Mouse (Mus musculus) regulatory T cell (primary cell): ENCODE measurements around the gene Zfp821.

Experiments
- in situ Hi-C: fragments of 300-600 bp; cut with MboI, MseI; formaldehyde crosslinking; loops from one replicate; pipeline ENCODE4 v1.15.1; 2025; ENCODE audit warnings: high pct_unique_total_duplicates

Gene Zfp821

DNA sequence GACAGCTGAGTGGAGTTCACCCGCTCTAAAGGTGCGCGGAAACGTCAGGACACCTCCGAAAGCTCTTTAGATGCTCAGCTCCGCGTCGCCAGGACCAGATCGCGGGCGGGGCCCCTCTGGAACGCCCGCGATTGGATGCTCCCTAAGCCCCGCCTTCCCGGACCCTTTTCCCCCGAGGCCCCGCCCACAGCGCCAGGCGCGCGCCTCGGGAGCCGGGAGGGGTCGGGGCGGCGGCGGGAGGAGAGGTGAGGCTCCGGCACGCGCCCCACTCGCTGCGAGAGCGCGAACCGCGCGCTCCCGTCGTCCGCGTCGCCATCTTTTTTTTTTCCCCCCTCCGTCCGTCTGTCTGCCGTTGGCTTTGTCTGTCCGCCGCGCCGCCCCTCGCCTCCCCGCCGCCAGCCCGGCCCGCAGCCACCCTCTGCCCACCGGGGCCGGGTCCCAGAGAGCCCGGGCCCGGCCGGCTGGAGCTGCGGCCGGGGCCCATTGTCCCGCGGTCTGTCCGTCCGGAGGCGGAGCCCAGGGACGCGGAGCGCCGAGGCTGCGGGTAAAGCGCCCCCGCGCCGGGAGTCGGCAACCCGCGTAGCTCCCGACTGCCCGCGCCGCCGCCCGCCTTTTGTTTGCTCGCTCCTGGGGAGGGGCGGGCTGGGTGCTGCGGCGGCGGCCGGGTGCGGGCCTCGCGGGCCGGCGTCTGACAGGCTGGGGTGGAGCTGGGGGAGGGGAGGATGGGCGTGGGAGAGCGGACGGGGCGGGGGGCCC is at the start of gene Zfp821:
Gene Zfp821, plus strand, starts transcription at position 227 of the 756 bp plus-strand sequence.
- in situ Hi-C loops: no loop called here

DNA sequence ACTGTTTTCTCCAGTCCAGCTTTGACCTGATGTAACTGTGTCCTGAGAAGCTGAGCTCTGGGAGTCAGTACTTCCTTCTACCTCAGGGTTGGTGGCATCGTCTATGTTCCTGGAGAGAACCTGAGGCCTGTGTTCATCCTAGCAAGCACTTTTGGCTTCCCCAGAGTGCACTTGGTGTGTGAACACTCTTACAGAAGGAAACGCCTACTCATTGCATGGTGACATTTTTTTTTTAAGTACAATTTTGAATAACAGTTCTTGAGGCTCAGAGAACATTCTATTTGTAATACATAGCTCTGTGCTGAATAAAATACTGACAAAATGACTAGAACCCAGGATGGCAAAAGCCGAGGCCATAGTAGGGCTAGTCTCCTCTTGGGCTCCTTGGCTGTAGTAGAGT is 48.5 kb upstream of the Zfp821 start:
- in situ Hi-C loops: no loop called here

DNA sequence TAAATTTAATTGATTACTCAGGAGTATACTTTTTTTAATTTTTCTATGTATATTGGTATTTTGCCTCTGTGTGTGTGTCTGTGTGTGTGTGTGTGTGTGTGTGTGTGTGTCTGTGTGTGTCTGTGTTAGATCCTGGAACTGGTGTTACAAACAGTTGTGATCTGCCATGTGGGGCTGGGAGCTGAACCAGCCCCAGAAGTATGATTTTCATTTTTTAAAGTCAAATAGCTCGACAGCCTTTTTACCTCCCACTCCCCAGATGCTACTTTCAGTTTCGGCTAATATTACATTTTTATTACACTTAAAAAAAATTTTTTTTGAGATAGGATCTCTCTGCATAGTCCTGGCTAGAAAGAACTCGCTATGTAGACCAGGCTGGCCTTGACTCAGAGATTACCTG is 43.0 kb upstream of the Zfp821 start:
- in situ Hi-C loops: no loop called here

DNA sequence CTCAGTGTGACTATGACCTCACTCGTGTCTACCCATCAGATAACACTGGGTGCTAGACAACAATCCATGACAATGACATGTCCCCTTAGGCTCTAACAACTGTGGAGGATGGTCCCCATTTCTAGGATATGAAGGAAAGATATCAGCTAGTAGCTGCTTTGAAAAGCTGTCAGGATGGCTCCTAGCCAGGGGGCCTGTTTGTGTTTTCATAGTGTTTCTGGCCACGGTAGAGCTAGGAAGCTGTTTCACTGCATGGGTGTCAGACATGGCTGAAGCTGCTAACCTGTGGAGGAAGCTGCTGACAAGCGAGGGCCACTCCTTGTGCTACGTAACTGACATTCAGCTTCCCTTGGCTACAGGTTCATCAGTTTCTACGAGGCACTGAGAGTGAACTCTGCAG is 38.7 kb upstream of the Zfp821 start:
- in situ Hi-C loops: no loop called here

DNA sequence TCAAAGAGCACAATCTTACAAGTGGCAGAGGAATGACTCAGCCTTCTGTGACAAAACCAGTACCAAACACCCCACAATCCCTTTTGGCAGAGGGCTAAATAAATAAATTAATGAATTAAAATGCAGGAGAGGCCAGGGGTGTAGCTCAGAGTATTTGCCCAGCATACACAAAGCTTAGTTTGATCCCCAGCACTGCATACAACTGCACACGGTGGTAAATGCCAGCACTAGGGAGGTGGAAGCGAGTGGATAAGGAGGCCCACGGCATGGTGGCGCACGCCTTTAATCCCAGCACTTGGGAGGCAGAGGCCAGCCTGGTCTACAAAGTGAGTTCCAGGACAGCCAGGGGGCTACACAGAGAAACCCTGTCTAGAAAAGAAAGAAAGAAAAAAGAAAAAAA is 32.7 kb upstream of the Zfp821 start:
- in situ Hi-C loops: no loop called here

DNA sequence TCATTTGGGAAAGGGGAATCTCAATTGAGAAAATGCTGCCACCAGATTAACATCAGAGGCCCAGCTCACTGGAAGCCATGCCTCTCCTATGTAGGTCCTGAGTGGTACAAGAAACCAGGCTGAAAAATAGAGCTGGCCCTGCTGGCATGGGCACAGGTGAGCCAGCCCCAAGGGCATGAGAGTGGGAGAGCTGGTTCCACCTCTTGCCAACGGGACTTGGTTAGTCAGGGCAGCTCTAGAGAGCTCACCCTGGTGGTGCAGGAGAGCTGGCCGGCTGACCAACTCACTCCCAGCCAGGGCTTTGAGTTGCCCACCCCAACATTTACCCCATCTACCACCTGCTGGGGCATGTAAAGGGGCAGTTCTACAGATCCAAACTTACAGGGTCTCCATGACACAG is 31.8 kb upstream of the Zfp821 start:
- in situ Hi-C loops: no loop called here

DNA sequence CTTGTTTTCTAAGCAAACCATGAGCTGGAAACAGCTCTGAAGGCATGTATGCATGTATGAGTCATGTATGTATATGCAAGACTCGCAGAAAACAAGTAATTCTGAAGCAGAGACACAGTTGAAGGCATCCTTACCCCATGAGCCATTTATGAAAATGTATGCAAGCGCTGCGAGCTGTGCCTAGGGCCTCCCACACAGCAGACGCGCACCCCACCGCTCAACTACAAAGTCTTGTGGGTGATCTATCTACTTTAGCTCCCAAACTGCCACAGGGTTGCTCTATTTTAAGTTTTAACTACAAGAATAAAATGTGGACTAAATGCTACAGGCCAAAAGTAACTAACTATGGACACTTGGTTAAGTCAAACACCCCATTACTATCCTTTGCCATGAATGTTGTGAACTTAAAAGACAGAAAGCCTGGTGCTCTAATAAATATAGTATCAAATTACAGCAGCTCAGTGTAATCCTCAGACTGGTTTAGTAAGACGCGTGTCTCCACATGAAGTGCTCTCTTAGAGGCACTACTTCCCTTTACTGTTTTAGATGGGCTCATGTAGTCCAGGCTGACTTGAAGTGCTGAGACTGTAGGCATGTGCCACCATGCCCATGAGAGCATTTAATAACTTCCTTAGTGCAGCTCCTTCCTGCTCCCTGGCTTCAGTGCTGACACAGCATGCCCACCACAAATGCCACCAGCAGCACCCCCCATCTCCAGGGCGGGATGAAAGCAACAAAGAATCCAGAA is 29.3 kb upstream of the Zfp821 start:
- in situ Hi-C loops: no loop called here

DNA sequence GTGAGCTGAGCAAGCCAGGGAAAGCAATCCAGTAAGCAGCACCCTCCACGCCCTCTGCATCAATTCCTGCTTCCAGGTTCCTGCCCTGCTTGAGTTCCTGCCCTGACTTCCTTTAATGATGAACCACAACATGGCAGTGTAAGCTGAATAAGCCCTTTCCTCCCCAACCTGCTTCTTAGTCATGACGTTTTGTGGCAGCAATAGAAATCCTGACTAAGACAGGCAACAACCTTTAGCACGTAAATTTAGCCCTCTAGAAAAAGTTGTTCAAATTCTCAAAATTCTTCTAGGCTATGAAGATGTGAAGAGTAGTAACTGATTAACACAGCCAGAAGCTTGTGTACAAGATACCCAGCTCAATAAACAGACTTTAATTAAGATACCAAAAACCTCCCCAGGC is 23.8 kb upstream of the Zfp821 start:
- in situ Hi-C loops: no loop called here

DNA sequence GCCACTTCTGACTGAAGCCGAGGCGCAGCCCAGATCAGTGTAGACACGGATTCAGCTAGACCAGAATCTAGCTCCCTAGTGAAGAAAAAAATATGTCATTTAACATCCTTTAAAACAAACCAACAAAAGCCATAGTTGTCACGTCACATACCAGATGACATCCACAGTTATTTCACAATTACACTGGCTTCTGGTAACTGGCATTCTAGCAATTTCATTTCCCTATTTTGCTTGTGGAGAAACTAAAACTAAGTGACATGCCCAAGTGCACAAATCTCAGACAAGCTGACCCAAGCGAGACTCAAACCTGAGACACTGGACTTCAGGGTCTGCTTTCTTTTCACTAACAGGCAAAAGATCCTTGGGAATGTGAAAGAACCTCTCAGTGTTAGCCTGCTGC is 23.2 kb upstream of the Zfp821 start:
- in situ Hi-C loops: no loop called here

DNA sequence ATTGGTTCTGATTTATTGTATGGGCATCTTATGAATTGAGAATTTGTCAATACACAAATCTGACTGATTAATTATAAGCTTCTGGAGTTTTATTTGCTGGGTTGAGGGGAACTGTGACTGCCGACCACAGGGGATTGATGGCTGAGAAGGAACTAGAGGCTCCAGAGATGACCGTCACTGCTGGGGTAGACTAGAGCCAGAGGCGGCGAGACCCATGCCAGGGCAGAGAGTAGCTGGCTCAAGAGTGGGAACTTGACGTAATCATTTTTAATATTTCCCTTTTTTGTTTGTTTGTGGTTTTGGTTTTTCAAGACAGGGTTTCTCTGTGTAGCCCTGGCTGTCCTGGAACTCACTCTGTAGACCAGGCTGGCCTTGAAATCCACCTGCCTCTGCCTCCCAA is 18.1 kb upstream of the Zfp821 start:
- in situ Hi-C loops: no loop called here

DNA sequence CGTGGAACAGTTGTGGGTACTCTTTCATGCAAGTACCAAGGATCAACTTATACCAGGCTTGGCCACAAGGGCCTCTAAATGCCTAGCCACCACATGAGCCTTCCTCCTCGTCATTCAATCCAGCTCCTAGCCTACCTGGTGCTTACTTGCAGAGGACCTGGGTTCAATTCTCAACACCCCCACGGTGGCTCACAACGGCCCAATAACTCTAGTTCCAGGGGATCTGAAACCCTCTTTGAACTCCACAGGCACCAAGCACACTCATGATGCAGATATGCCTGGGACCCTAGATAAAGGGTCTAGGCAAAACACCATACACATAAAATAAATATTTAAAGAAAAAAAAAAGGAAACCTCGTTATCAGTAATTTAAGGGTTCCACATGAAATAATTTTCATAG is 13.6 kb upstream of the Zfp821 start:
- in situ Hi-C loops: loop anchor here (5.0 kb wide), 3 partner anchors 84 to 531 kb away; partner anchors contain the start of genes Ap1g1 and Dhodh

DNA sequence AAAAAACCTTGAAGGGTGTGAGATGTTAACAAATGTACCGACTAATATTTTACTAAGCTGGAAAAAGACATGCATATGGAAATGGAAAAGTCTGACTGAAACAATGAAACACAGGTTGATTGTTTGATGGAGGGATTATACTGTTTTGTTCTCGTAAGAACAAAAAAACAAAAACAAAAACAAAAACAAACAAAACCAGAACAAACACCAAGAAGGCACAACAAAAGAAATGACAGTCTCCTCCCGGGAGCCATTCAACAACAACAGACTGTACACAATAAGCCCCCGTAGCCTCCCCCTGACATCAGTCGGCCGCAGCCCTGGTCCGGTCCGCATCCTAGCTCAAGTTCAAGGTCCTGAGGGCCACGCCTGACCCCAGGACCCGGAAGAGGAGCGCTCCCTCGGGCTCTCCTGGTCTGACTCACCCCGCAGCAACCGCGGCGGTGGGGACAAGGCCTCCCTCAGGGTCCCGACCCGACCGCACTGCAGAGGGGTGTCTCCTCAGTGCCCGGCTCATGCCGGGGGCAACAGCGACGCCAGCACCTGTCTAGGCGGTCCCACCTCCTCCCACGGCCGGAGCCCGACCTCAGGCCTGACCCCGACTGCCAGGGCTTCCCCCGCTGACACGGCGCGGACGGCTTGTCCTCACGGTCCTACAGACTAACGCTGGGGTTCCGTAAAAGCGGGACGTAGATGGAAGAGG is 12.8 kb upstream of the Zfp821 start:
- in situ Hi-C loops: loop anchor here (5.0 kb wide), 3 partner anchors 85 to 530 kb away; partner anchors contain the start of genes Ap1g1 and Dhodh

DNA sequence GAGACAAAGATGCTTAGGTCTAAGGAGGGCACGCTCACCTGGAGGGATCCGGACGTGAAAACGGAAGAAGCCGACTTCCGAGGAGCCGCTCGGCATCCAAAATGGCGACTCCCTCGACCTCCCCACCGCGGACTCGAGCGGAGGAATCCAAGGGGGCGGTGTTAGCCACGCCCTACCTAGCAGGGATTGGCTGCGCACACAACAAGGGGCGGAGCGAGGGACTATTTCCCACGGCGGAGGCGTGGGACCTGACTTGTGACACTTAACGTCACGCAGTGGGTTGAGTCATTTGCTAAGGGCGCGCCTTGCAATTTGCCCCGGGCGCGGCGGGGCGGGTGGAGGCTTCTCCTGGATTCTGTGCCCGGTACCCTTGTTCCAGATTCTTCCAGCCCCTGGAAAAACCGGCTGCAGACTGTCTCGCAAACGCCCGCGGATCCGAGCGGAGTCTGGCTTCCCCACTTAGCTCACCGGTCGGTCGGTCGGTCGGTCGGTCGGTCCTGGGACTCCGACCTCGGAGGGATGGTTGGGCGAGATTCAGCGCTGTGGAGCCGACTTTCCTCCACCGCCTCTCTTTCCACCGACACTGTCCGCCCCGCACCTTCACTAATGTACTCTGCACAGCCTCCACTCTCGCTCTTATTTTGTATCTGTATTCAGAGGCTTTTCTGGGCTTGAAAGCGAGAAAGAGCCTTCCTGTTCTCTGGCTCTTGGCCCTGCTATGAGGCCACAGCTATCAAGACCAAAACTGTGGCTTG is 12.0 kb upstream of the Zfp821 start, which contains the start of gene Ist1:
Gene Ist1, minus strand, starts transcription at position 115 of the 755 bp plus-strand sequence.
- in situ Hi-C loops: loop anchor here (5.0 kb wide), 3 partner anchors 84 to 529 kb away; partner anchors contain the start of genes Ap1g1 and Dhodh

DNA sequence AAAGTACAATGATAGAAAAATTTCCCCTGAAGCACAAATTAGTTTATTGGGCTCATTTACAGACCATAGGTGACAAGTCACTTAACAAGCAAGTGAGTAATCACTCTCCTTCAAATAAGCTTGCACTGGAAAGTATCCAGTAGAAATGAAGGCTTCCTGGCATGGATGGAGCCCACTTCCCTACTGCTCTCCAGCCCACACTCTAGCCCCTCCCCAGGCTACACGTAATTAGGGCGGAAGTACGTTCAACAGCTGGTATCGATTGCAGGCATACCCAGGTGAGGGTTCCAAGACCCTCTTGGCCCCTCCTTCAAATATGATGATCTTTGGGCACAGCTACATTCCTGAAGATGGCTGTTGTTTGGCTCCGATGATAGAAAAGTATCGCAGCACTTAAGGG is 11.2 kb upstream of the Zfp821 start:
- in situ Hi-C loops: loop anchor here (5.0 kb wide), 3 partner anchors 83 to 528 kb away; partner anchors contain the start of genes Ap1g1 and Dhodh

DNA sequence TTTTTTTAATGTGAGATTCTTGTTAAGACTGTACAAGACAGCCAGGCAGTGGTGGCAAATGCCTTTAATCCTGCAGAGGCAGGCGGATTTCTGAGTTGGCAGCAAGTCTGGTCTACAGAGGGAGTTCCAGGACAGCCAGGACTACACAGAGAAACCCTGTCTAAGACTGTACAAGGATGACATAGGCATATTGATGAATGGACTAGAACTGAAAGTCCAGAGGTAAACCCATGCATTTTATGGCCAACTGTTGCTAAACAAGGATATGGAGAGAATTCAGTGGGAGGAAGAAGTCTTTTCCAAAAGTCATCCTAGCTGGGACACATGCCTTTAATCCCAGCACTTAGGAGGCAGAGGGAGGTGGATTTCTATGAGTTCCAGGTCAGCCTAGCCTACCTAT is 7.6 kb upstream of the Zfp821 start:
- in situ Hi-C loops: no loop called here

DNA sequence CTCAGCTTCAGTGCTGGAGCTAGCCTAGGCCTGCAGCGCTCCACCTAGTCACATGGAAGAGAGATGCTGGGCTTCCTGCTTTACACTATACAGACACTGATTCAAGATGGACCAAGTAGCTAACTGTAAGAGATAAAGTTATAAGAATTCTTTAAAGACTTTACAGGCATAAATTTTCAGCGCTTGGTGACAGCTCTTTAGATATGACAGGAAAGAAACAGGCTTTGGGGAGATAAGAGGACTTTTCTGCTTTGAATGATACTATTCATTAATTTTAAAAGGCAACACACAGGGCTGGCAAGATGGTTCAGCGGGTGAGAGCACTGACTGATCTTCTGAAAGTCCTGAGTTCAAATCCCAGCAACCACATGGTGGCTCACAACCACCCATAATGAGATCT is 6.9 kb upstream of the Zfp821 start:
- in situ Hi-C loops: no loop called here

DNA sequence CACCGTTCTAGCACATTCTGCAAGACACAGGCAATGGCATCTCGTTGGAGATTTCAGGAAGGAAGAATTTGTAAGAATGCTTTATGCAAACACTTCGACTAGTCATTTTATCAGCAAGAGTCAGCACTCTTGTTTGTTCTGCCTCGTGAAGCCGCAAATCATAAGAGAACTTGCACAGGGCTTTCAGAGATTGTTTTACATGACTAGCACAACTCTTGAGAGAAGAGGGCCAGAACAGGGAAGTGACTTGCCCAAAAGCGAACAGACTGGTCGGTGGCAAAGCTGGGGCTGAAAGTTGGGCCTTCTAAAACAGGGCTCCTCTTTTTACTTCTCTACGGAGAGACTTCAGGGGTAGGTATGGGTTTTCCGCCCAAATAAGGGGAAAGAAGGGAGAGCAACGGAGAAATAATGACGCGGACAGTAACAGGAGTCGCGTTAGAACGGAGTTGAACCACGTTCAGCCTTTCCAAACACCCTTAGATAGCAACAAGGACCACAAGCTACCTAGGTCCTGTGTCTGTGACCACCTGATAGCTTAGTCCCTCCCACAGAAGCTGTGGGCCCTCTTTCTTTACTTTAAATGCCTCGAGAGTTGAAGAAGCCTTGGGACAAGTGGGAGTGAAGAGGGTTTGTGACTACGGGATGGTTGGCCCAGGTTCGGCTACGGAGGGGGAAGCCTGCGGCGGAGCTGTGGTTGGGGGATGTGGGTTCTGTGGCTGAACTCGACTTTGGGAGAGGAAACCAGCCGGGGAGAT is 604 bp upstream of the Zfp821 start:
- in situ Hi-C loops: no loop called here

DNA sequence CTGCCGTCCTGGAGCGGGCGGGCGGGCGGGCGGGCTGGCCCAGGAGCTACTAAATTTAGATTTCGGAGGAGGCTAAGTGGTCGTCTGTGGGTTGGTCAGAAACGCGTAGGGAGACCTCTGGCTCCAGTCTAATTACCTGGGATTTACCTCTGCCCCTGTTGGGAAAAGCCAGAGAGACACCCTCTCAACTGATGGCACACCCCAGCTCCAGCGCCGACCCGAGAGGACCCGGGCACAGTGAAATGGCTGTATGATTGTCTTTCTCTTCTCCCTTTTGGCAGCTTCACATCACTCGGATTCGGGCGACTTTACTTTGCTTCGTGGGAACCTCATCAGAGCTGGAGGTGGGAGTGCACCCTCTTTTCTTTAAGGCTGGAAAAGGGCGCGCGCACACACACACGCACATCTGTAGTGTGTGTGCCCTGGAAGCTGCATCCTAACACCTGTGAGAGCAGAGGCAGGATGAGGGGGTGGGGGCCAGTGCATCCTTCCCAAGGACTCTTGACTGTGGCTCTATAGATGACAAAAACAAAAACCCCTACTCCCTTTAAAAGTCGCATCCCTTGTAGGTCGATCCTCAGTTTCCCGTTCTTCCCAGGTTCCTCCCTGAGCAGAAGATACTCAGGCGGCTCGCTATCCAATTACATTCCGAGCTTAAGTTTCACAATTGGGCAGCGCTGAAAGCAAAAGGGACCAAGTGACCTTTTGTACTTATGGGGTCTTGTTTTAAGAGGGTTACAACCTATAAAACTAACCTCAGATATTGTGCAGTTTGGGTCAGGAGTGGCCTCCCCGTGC is 929 bp downstream of the Zfp821 start:
- in situ Hi-C loops: no loop called here

DNA sequence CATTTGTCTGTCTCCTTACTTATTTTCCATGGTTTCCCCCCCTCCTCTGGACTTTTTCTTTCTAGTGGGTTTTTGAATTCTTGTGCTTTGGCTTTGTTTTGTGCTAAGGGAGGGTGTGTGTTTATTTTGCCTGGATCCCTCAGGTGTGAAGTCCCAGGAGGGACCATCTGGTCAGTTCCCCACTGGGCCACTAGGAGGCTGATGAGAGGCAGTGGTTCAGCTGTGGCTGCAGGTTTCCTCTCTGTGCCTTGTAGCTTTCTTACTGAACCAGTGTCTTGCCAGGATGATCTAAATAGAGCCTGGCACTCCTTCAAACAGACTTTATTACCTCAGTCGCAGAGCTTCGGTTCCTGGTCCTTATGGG is 1.5 kb downstream of the Zfp821 start:
- in situ Hi-C loops: no loop called here

DNA sequence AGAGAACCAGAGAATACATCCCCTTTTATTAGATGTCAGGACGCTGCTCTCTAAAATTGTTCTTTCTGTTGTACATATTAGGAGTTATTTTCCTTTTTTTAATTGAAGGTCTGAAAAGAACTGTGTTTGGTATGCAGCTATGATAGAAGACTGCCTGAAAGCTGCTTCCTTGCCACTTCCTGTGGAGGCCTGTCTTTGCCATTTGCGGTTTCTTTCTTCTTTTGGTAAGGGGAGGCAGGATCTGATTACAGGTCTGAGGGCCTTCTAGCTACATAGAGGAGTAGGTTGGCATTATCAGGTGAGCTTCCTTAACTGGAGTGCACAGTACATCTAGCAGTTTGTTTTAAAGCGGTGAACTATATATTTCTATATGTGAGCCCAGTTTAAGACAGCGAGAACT is 2.6 kb downstream of the Zfp821 start:
- in situ Hi-C loops: no loop called here
